Mouse (Mus musculus) heart, adult 2 months (tissue): Measurements from ENCODE around the gene Edem1.

Experiments used
- CTCF ChIP-seq: fragments of 200-600 bp; IDR thresholded peaks from 2 replicates; pipeline ENCODE4 v1.8.1; 2022; ENCODE audit warnings: antibody characterized with exemption, mild to moderate bottlenecking, moderate library complexity
- POLR2A ChIP-seq: fragments of 200-500 bp; IDR thresholded peaks from 2 replicates; pipeline ENCODE4 v1.6.1; 2011; ENCODE audit warnings: mild to moderate bottlenecking, low read depth, low read length, control low read depth; ENCODE audit not compliant: insufficient read depth

- TF ChIP-seq POLR2A (no peak), CTCF (no peak)
These were observed 23.7 kb downstream of the Edem1 start for GRCm38 (mm10) chr6:108852088-108852670.
